Mouse (Mus musculus) testis, adult 2 months (tissue): ENCODE results near the gene Hist3h2ba.

Experiments
- CTCF ChIP-seq: fragments of 200-500 bp; IDR thresholded peaks from 2 replicates; pipeline ENCODE4 v1.5.1; 2012; ENCODE audit warnings: low read depth, mild to moderate bottlenecking, inconsistent platforms, low read length, moderate library complexity; ENCODE audit not compliant: control insufficient read depth, insufficient read depth, insufficient replicate concordance
- POLR2A ChIP-seq: fragments of 200-500 bp; IDR thresholded peaks from 2 replicates; pipeline ENCODE4 v1.6.1; 2012; ENCODE audit warnings: low read depth, mild to moderate bottlenecking, inconsistent platforms, low read length, moderate library complexity; ENCODE audit not compliant: control insufficient read depth

DNA sequence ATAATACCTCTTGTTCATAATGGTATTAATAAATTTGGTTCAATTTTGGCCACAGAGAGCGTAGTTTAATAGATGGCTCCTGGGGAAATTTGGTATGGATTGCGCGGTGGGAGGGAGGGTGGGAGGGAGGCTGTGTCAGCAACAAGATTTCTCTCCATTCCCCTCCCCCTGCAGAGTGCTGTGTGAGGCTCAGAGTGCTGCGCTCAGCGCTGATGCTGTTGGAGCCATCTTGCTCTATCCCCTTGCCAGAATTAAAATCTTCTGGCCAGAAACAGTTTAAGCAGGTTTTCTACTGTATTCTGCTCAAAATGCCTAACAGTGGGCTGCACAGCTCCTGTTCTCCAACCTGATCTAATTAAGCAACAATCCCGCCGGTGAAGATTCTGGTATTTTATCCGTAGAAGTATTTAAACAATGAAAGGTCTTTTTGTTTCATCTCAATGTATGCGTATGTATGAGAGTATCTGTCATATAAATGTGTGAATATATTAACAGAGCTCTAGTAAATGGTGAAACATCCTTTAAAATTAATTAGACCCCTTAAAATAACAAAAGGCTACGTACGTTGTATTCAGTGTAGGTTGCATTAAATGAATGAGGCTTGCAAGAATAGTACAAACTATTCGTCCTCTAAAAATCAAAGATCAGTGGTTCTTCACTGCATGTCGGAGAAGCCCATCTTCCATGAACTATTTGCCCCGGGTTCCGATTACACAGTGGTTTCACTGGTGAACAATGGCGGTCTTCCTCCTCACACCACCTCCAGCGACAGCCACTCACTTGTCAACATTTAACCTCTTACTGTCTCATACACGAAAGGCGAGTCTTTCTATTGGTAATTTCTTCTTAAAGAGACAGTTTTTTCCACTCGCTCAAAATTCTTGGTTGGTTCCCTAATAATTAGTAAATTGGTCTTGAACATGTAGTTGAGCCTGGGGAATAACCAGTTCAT, 1.0 kb downstream of the Hist3h2ba start:
- no peak for TF ChIP-seq CTCF
- TF ChIP-seq POLR2A: no peak
